Mouse (Mus musculus): Measurements from ENCODE around the gene Gm20388.

The Gm20388 gene

GRCm38 (mm10) chr8:124307700-124308099 lies 4397.1 kb downstream of the Gm20388 start:
- DNase-seq (ENCODE audit: low read depth, low spot score) = no peak

- DNase-seq (ENCODE audit: low read depth, low spot score) = no peak
Measured at GRCm38 (mm10) chr8:124310509-124310908, 4399.9 kb downstream of the Gm20388 start.

GRCm38 (mm10) chr8:124311111-124311510 lies 4400.5 kb downstream of the Gm20388 start:
- DNase-seq (ENCODE audit: low read depth, low spot score) = no peak

- DNase-seq (ENCODE audit: low read depth, low spot score) = no peak
Measured at GRCm38 (mm10) chr8:124311723-124312122, 4401.1 kb downstream of the Gm20388 start.

GRCm38 (mm10) chr8:124312228-124312627 lies 4401.6 kb downstream of the Gm20388 start:
- no peak for DNase-seq (ENCODE audit: low read depth, low spot score)

- no peak for DNase-seq (ENCODE audit: low read depth, low spot score)
Measured at GRCm38 (mm10) chr8:124314803-124315202, 4404.2 kb downstream of the Gm20388 start.

GRCm38 (mm10) chr8:124316466-124317136 lies 4406.0 kb downstream of the Gm20388 start:
- DNase-seq (ENCODE audit: low read depth, low spot score) = no peak

- no peak for DNase-seq (ENCODE audit: low read depth, low spot score)
Measured at GRCm38 (mm10) chr8:124317191-124317682, 4406.6 kb downstream of the Gm20388 start.

- no peak for DNase-seq (ENCODE audit: low read depth, low spot score)
Measured at GRCm38 (mm10) chr8:124317821-124318220, 4407.2 kb downstream of the Gm20388 start.

GRCm38 (mm10) chr8:124318612-124319315 lies 4408.1 kb downstream of the Gm20388 start:
- no peak for DNase-seq (ENCODE audit: low read depth, low spot score)

GRCm38 (mm10) chr8:124319316-124319652 lies 4408.6 kb downstream of the Gm20388 start:
- no peak for DNase-seq (ENCODE audit: low read depth, low spot score)

- no peak for DNase-seq (ENCODE audit: low read depth, low spot score)
Measured at GRCm38 (mm10) chr8:124321227-124321840, 4410.7 kb downstream of the Gm20388 start.

- no peak for DNase-seq (ENCODE audit: low read depth, low spot score)
Measured at GRCm38 (mm10) chr8:124323356-124323755, 4412.7 kb downstream of the Gm20388 start.

GRCm38 (mm10) chr8:124328259-124328658 lies 4417.6 kb downstream of the Gm20388 start:
- no peak for DNase-seq (ENCODE audit: low read depth, low spot score)

- no peak for DNase-seq (ENCODE audit: low read depth, low spot score)
Measured at GRCm38 (mm10) chr8:124329690-124330089, 4419.0 kb downstream of the Gm20388 start.

- no peak for DNase-seq (ENCODE audit: low read depth, low spot score)
Measured at GRCm38 (mm10) chr8:124330433-124330832, 4419.8 kb downstream of the Gm20388 start.

GRCm38 (mm10) chr8:124331094-124331493 lies 4420.5 kb downstream of the Gm20388 start:
- no peak for DNase-seq (ENCODE audit: low read depth, low spot score)

- DNase-seq (ENCODE audit: low read depth, low spot score) = no peak
Measured at GRCm38 (mm10) chr8:124331706-124332105, 4421.1 kb downstream of the Gm20388 start.

- DNase-seq (ENCODE audit: low read depth, low spot score) = no peak
Measured at GRCm38 (mm10) chr8:124336302-124336701, 4425.7 kb downstream of the Gm20388 start.

- no peak for DNase-seq (ENCODE audit: low read depth, low spot score)
Measured at GRCm38 (mm10) chr8:124339742-124340141, 4429.1 kb downstream of the Gm20388 start.

- no peak for DNase-seq (ENCODE audit: low read depth, low spot score)
Measured at GRCm38 (mm10) chr8:124340360-124341068, 4429.9 kb downstream of the Gm20388 start.

GRCm38 (mm10) chr8:124343151-124343550 lies 4432.5 kb downstream of the Gm20388 start:
- DNase-seq (ENCODE audit: low read depth, low spot score) = no peak

Data from retina, adult 2 months (tissue).